Comparison of ENCODE assay signal across 7 mouse cellular contexts in genomic region chr2:151994350-151995122, GRCm38 (mm10). TPM values are rescaled to one million over a fixed set of nuclear protein-coding genes. Genes with fewer than 3 reads are reported as not detected.
DNase-seq lines count a peak whose midpoint lies in the region; ATAC-seq lines count a peak whose summit lies in the region.

No protein-coding gene starts in this region.

- no peaks in the 10 kb centered on the region for H3K9me3 ChIP-seq in intestine, embryonic 16.5 days (ENCODE audit: control insufficient read depth, low read length)
- no peaks in the 10 kb centered on the region for H3K9me3 ChIP-seq in limb, embryonic 10.5 days (replicated peaks)
- no peaks in the 10 kb centered on the region for H3K9me3 ChIP-seq in midbrain, embryonic 11.5 days (ENCODE audit: control insufficient read depth, low read length)

- 0 out of 2 replicates have a peak overlapping the region, but pooled peaks have one; percentile 34 for H3K9ac ChIP-seq in intestine, embryonic 16.5 days (ENCODE audit: low read depth, low read length)
- peak overlapping the region; percentile 10; the same call in 1 of the 2 replicates for H3K9ac ChIP-seq in midbrain, embryonic 11.5 days (ENCODE audit: low read length)

- 9% methylated on average over 22 of the region's 22 CpGs for WGBS in intestine, embryonic 16.5 days
- 6% methylated on average over 22 of the region's 22 CpGs for WGBS in limb, embryonic 10.5 days
- 5% methylated on average over 22 of the region's 22 CpGs for WGBS in midbrain, embryonic 11.5 days

- H3K4me3 ChIP-seq in intestine, embryonic 16.5 days (ENCODE audit: low read length): 0 out of 2 replicates have a peak overlapping the region, but pooled peaks have one; percentile 15
- peak overlapping the region; percentile 18 for H3K4me3 ChIP-seq in limb, embryonic 10.5 days
- no peak overlapping the region for H3K4me3 ChIP-seq in midbrain, embryonic 11.5 days (ENCODE audit: low read depth, low read length)

- H3K36me3 ChIP-seq in intestine, embryonic 16.5 days (ENCODE audit: control insufficient read depth, insufficient read depth, low read length): no peaks in the 10 kb centered on the region
- H3K36me3 ChIP-seq in limb, embryonic 10.5 days: no peaks in the 10 kb centered on the region
- no peaks in the 10 kb centered on the region for H3K36me3 ChIP-seq in midbrain, embryonic 11.5 days (ENCODE audit: control insufficient read depth, insufficient read depth, low read length)

- DNase-seq in adrenal gland, adult 2 months: peak; percentile 73
- peak; percentile 89 for DNase-seq in embryo, embryonic 10.5 days (ENCODE audit: low spot score)
- DNase-seq in gastrocnemius, postnatal 36 days: peak; percentile 75 to 76
- peak; percentile 85 for DNase-seq in limb, embryonic 10.5 days (ENCODE audit: low spot score)
- peak; percentile 98 for DNase-seq in midbrain, embryonic 11.5 days (ENCODE audit: low spot score, missing footprints)
- peak; percentile 70 for DNase-seq in skeletal muscle tissue, adult 2 months (ENCODE audit: low read depth, low spot score)

- peak overlapping the region; percentile 36; the same call in 1 of the 2 replicates for H3K4me2 ChIP-seq in intestine, embryonic 16.5 days (ENCODE audit: low read depth, low read length)
- H3K4me2 ChIP-seq in midbrain, embryonic 11.5 days: peak overlapping the region; percentile 36

- no peak for ATAC-seq in intestine, embryonic 16.5 days
- peak; percentile 26; the same call in 1 of the 2 replicates for ATAC-seq in midbrain, embryonic 11.5 days (ENCODE audit: low FRiP score)

- intact Hi-C loops in gastrocnemius, postnatal 36 days (cut with DNase I): loop anchor here (1.0 to 2.0 kb wide), 3 partner anchors 52 to 118 kb away; no protein-coding TSS in a partner anchor

- H3K27ac ChIP-seq in intestine, embryonic 16.5 days (ENCODE audit: low read length): no peak overlapping the region
- no peak overlapping the region for H3K27ac ChIP-seq in limb, embryonic 10.5 days
- H3K27ac ChIP-seq in midbrain, embryonic 11.5 days (ENCODE audit: low read depth, low read length): no peak overlapping the region

- 0 out of 2 replicates have a peak, but pooled peaks cover 6% of the 10 kb centered on the region for H3K27me3 ChIP-seq in intestine, embryonic 16.5 days (replicated peaks; ENCODE audit: control insufficient read depth, insufficient read depth, low read length)
- H3K27me3 ChIP-seq in limb, embryonic 10.5 days (ENCODE audit: low read depth, poor library complexity, severe bottlenecking): peaks cover 81% of the 10 kb centered on the region
- peaks cover 18% of the 10 kb centered on the region for H3K27me3 ChIP-seq in midbrain, embryonic 11.5 days (ENCODE audit: control insufficient read depth, insufficient read depth, low read length)

- 0 out of 2 replicates have a peak, but pooled peaks cover 4% of the 10 kb centered on the region for H3K4me1 ChIP-seq in intestine, embryonic 16.5 days (ENCODE audit: control insufficient read depth, insufficient read depth, low read length)
- peaks cover 33% of the 10 kb centered on the region for H3K4me1 ChIP-seq in limb, embryonic 10.5 days
- peaks cover 7% of the 10 kb centered on the region for H3K4me1 ChIP-seq in midbrain, embryonic 11.5 days (ENCODE audit: control insufficient read depth, insufficient read depth, low read length)

RNA-seq across cellular contexts. Expression of gene Slc52a3, which starts 1.8 kb away (rescaled TPM):
- total RNA-seq in adrenal gland, adult 2 months (2021): 1 to 10 TPM; 3.1 to 5.4 TPM
- 5.7 and 6.9 TPM in 2 replicates for polyA plus RNA-seq in adrenal gland, adult 2 months (2012; rRNA removed)
- total RNA-seq in gastrocnemius, postnatal 36 days (2021): under 1 TPM; 0.36 to 0.91 TPM
- polyA plus RNA-seq in intestine, embryonic 16.5 days (2015; fragmentation: Nextera tagmentation; extraction: Ambion mirVana): 6.9 and 7.0 TPM in 2 replicates
- 0.77 and 1.3 TPM in 2 replicates for polyA plus RNA-seq in limb, embryonic 10.5 days (2016; fragmentation: Nextera tagmentation; extraction: Ambion mirVana)
- 0.64 and 0.88 TPM in 2 replicates for polyA plus RNA-seq in midbrain, embryonic 11.5 days (2014; fragmentation: Nextera tagmentation; extraction: Ambion mirVana)

RNA-seq across cellular contexts. Expression of gene Fam110a, which starts 14.5 kb away (rescaled TPM):
- 10 to 100 TPM in 1 of 2 experiments, 1 to 10 TPM in 1; 8.5 to 11.3 TPM for total RNA-seq in adrenal gland, adult 2 months (2021)
- polyA plus RNA-seq in adrenal gland, adult 2 months (2012; rRNA removed): 24.1 and 24.6 TPM in 2 replicates
- total RNA-seq in gastrocnemius, postnatal 36 days (2021): 1 to 10 TPM; 2.5 to 2.6 TPM
- 25.7 and 25.9 TPM in 2 replicates for polyA plus RNA-seq in intestine, embryonic 16.5 days (2015; fragmentation: Nextera tagmentation; extraction: Ambion mirVana)
- 35.0 and 37.9 TPM in 2 replicates for polyA plus RNA-seq in limb, embryonic 10.5 days (2016; fragmentation: Nextera tagmentation; extraction: Ambion mirVana)
- polyA plus RNA-seq in midbrain, embryonic 11.5 days (2014; fragmentation: Nextera tagmentation; extraction: Ambion mirVana): 85.9 and 96.4 TPM in 2 replicates
